Mouse (Mus musculus) MEL (cell line): ENCODE data around the gene Fut9.

Experiments
- EP300 ChIP-seq, 2 experiments: IDR thresholded peaks; 2 replicates each; pipeline ENCODE4 v1.6.1; 2011; ENCODE audit warnings: improper control_type of control experiment in 2 of 2, low read length in 2 of 2, low read depth in 1 of 2, mild to moderate bottlenecking in 1 of 2
- JUND ChIP-seq: IDR thresholded peaks from 2 replicates; pipeline ENCODE4 v1.6.1; 2011; ENCODE audit warnings: low read depth, mild to moderate bottlenecking, improper control_type of control experiment, low read length
- POLR2A ChIP-seq, 2 experiments: IDR thresholded peaks; 2 replicates each; pipeline ENCODE4 v1.6.1; 2011 to 2012; ENCODE audit warnings: low read length in 2 of 2, mild to moderate bottlenecking in 2 of 2, control low read depth in 1 of 2, improper control_type of control experiment in 1 of 2, low read depth in 1 of 2, moderate library complexity in 1 of 2; ENCODE audit not compliant: control insufficient read depth in 1 of 2, insufficient read depth in 1 of 2, poor library complexity in 1 of 2
- ZC3H11A ChIP-seq: IDR thresholded peaks from 2 replicates; pipeline ENCODE4 v1.6.1; 2012; ENCODE audit warnings: low read depth, mild to moderate bottlenecking, inconsistent platforms, low read length, improper control_type of control experiment

DNA sequence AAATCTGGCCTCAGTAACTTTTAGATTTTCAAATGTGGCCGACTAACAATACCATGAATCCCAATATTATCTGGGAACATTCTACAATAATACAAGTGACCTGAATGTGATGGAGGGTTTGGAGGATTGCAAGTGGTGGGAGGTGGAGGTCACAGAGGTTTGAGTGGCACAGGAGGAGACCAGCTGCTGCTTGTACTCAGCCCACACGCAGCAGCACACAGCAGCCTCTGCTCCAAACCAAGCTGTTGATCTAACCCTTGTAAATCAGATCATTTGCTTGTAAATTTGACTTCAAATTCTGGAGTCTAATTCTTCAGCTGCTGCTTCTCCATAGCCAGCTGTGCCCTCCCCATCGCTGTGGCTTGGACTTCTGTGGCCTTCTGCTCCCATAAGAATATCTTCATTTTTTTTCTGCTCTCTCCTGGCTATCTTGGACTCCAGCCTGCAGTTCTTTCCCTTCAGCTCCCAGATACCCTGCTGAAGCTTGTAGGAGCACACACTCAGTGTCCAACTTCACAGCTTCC is 138.8 kb downstream of the Fut9 start:
- no peak for TF ChIP-seq ZC3H11A
- TF ChIP-seq EP300 (IDR thresholded peaks at IDR 0.05; ENCODE audit: low read depth in 1 of 2, low read length in 2 of 2) = no peak
- TF ChIP-seq JUND = no peak
- no peak for TF ChIP-seq POLR2A (IDR thresholded peaks at IDR 0.05; ENCODE audit: control insufficient read depth in 1 of 2, insufficient read depth in 1 of 2, low read depth in 1 of 2, low read length in 2 of 2, poor library complexity in 1 of 2)
